Mouse (Mus musculus) cerebellum, adult 11 months (tissue): Measurements from ENCODE around the gene Tmprss11b.
"Not testable (repeated sequence)": the region's sequence is repeated elsewhere in the genome, so short reads cannot be mapped to it uniquely, and the experiment has no call there.

Experiments
- DNase-seq: peaks from one replicate; pipeline ENCODE4 v3.0.0; 2022

Gene Tmprss11b

DNA sequence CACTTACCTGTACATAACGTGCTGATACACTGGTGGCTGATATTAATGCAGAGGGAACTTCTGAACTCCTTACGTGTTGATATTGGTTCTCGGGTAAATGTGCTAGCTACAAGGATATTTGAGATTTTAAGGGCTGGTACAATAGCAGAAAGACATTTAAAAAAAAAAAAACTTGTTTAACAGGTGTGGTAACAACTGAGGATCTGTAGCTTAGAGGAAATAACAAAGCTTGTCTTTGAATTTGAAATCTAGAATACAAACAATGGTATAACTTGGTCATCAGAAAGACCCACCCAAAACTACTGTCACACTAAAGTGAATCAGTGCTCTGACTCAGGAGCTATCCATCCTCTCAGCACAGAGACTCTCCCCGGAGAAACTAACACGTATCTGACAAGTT, at the start of gene Tmprss11b:
Tmprss11b (minus strand) TSS at position 101 of the 400 bp plus-strand sequence.
- no peak for DNase-seq

DNA sequence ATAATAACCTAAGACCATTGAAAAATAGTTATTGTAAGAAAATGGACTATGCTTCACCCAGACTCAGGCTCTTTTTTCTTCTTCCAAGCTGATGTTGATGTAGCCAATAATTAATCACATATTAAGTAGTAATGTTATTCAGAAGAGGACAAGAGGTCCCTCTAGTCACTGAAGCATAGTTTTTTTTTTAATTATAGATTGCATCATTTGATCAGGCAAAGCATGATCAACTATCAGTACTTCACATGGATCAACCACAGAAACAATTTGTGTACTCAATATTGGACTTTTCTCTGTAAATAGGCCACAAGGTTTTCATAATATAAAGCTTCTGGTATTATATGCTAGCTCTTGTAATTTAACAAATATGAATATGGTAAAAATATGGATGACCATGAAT, 48.9 kb upstream of the Tmprss11b start:
- no peak for DNase-seq

DNA sequence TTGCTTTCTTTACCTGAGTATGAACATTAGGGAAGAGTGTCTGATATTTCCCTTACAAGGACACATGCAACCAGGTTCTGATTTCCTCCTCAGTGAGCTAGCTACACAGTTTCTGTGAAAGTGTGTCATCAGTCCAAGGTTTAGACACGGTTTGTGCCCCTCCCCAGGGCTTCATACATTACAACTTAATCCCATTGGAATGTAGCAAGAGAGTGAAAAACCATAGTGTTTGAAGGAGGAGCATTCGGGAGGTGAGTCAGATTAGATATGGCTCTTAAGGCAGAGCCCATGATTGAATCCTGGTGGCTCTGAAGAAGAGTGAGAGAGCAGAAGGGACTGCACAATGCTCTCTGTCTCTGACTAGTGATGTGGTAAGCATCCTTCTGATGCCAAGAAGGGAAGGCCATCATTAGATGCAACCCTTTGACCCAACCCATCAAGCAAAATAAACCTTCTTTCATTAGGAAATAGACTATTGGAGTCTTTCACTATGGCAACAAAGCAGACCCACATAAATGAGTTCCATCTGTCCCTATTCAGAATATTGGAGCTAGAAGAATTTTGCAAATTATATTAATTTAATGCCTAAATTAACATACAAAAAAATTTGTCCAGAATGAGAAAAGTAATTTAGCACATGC, 46.8 kb upstream of the Tmprss11b start:
- DNase-seq = no peak

DNA sequence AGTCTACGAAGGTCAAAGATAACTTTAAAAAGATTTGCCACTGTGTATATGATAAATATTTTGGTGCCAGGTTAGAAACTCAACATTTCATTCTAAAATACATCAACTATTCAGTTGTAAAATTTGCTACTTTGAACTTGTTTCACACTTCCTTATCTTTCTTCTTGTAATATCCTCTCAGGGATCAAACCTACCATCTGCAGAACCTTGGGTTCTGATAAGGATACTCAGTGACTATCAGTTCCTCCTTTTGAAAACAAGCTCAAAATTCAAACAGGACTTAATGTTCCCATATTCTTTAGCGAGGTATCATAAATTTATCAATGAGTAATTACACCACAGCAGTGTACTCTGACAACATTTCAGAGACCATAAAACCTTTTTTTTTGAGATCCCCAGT, 38.8 kb upstream of the Tmprss11b start:
- no peak for DNase-seq

DNA sequence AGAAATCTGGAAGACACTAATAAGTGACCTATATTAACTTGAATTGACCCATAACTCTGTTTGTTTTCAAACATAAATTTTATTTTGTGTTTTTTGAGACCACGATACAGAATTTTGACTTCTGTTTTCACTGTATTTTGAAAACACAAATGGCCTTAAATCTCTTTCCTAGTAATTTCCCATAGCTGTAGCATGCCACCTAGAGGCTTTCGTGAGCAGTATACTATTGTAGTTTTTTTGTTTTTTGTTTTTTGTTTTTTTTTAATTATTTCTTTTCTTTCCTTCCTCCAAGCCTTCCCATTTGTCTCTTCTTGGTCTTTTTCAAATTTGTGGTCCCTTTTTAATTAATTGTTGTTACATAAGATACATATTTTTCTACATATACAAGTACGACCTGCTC, 28.8 kb upstream of the Tmprss11b start:
- DNase-seq = no peak

DNA sequence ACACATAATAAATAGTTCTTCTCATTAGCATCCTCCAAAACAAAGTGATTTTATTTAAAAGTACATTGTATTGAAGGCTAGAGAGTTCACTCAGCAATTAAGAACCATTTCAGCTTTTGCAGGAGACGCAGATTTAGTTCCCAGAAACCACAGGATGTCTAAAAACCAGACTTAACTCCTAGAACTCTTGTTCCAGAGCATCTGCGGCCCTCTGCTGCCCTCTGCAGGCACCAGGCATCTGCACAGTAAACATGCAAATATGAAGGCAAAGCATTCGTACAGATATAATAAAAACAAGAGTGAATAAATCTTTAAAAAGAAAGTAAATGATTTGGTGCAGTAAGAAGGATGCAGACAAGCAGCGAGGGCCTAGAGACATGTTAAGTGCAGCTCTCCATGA, 8.5 kb upstream of the Tmprss11b start:
- peak; percentile 7 for DNase-seq

DNA sequence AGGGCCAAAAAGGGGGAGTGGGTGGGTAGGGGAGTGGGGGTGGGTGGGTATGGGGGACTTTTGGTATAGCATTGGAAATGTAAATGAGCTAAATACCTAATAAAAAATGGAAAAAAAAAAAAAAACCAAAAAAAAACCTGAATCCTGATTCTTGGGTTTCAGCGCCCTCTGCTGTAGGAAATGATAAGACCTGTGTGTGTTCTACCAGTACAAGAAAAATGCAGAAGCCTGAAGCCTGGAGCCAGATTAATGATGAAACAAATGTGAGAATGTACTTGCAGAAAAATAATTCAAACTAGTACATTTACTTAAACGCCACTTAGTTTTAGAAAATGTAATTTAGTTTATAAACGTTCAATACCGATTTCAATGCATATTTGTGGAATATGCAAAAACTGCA, 27.0 kb downstream of the Tmprss11b start:
- DNase-seq = not testable (repeated sequence)

DNA sequence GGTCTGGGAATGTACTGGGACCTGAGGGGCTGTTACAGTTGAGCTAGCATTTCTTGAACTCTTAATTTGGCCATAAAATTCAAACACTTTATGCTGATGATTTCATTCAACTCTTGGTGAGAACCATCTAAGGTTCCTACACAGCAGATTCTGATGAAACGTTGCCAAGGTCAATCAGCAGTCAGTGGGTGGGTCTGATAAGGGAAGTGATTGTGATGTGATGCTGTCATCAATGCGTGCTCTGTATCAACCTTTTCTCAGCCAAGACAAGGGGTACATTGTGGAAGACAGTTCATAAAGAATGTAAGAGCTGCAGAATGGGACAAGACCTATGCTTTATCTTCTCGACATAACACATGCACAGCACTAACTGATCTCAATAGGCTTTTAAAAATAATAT, 35.4 kb downstream of the Tmprss11b start:
- no peak for DNase-seq

DNA sequence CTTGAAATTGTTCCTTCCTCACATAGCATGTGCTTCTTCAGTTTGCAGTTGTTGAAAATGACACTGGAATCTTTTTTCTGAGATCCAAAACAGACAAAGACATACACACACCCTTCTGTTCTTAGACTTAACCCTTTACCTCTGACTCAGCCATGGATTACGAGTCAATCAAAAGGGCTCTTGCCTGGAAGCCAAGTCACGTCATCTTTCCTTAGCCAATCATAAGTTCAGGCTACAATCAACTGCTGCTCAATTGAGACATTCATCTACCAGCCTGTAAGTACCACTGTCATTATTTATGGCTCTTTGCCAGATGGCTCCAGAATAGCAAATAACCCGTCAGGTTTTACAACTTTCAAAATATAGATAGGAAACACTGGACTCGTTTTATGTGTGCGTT, 43.8 kb downstream of the Tmprss11b start, which contains the start of gene Tmprss11f:
Tmprss11f (minus strand) TSS at position 101 of the 400 bp plus-strand sequence.
- DNase-seq = no peak

DNA sequence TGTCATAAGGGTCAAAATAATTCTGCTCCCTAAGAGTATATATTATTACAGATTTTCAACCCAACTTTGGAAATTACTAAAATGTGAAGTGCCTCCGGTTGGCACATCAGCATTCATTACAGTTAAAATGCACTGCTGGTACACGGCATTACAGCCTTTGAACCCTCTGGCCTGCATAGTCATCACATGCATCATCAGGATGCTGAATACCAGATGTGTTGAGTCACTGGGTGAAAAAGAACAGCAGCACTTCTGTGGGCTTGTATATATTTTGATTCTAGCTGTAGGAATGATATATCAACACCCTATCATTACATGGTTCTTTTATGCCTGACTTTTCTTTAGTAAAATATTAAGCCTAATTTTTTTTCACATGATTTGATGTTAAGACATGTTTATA, 45.5 kb downstream of the Tmprss11b start:
- no peak for DNase-seq

DNA sequence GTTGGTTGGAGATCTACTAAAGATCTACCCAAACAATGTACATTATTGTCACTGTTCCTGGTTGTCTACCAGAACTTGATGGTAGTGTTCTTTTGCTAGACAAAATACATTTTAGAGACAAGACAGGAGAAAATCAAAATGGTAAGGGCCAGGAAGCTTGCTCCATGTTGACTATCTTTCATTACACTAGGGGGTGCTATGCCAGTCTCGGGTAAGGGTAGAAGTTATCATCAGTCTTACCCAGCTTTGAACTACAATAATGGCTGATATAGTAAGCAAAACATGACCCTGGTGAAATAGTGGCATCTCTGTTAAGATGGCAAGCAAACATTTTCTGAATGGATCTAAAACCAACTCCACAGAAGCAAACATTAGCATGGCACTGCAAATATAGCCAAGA, 54.4 kb downstream of the Tmprss11b start:
- no peak for DNase-seq
